Mouse (Mus musculus): ENCODE data around the gene Rac2.
A peak's percentile ranks its signal among the peaks of the same experiment; 100 is the strongest.

The Rac2 gene

DNA sequence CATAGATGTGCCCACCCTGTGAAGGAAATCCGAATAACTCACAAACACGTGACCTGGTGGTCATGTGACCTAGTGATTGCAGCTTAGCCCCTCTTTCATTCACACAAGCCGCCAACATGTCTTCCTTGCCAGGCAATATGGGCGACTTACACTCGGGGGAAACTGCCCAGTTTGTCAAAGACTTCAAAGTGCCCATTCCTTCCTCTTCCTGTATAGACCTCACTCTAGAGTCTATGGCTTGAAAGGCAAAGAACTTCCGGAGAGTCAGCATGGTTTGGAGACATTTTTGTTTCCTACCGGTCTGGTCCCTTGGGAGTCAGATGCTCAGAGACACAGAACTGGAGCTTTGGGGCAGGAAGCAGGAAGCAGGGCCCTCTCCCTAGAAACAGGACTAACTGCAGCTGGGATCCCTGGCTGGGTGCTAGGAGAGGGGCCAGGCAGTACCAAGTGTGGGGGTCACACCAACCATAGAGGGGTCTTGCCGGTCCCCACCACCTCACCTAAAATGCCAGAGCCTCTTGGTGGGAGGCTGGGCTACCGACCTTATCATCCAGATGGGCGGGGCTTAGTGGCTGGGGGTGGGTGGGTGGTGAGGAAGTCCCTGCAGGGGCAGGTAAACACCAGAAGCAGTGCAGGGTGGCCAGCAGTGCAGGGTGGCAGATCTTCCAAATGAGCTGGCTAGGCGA is 43.7 kb downstream of the Rac2 start:
- no peak for ATAC-seq (ENCODE audit: insufficient number of reproducible peaks, low FRiP score, low TSS enrichment)

DNA sequence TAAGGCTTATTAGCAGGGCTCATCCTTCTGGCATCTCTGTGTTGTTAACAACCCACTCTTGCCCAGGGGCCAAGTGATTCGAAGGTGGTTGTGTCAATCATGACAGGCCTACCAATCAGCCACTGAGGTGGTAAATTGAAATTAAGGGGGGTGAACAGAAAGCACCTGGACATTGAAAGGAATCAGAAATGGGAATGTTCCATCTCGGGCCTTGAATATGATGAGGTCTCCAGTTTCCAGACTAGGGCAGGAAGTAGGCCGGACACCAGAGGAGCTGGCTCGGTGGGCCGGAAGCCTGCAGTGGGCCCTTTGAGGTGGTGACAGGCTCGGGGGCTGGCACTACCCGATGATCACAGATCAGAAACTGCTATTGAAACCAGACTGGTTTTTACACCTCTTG is 44.6 kb downstream of the Rac2 start:
- no peak for ATAC-seq (ENCODE audit: insufficient number of reproducible peaks, low FRiP score, low TSS enrichment)

DNA sequence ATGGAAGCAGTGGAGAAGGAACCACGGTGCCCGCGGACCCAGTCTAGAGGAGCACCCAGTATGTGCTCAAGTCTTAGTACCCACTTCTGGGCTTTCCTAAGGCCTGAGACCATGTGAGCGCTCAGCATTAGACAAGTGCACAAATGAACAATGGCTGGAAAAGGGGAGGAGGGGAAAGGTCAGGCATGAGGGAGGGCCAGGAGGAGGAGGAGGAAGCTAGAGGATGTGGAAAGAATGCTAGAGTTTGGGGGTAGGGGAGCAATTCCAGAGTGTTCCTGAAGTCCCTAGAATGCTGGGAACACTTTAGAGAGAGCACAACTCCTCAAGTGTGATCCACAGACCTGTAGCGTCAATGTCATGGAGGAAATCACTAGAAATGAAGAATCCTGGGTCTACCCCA is 48.4 kb downstream of the Rac2 start:
- ATAC-seq (ENCODE audit: insufficient number of reproducible peaks, low FRiP score, low TSS enrichment): no peak

DNA sequence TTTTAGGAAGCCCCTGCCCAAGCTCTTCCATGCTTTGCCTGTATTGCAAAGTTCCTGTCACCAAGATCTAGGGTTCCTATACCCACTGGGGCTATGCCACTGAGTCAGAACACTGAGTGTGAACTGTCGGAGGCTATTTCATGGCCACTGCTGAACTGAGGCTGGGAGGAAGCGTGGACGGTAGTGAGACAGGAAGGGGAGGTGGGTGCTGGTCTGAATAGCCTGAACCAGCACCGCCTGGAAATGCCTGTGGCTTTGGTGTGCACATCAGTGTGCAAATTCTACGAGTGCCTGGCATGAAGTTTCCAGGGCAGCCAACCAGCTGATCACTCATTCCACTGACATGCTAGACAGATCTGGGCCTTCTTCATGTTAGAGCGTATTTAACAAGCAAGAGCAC is 50.7 kb downstream of the Rac2 start:
- no peak for ATAC-seq (ENCODE audit: insufficient number of reproducible peaks, low FRiP score, low TSS enrichment)

DNA sequence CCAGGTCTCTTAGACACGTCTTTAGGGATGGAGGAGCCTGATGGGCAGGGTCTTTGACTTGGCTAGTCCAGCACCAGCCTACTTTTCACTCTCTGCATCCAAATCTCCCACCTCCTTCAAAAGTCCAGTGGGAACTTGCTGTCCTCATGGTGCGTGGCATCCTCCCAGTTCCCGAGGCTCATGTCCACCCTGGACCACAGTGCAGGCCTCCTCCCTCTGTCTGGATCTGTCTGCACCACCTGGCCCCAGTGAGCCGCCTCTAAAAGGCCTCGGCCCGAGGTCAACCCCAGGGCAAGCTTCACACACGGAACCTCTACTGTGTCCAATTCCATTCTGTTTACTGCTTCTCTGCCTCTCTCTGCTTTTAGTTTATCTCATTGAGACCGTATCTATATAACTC is 51.3 kb downstream of the Rac2 start:
- no peak for ATAC-seq (ENCODE audit: insufficient number of reproducible peaks, low FRiP score, low TSS enrichment)

DNA sequence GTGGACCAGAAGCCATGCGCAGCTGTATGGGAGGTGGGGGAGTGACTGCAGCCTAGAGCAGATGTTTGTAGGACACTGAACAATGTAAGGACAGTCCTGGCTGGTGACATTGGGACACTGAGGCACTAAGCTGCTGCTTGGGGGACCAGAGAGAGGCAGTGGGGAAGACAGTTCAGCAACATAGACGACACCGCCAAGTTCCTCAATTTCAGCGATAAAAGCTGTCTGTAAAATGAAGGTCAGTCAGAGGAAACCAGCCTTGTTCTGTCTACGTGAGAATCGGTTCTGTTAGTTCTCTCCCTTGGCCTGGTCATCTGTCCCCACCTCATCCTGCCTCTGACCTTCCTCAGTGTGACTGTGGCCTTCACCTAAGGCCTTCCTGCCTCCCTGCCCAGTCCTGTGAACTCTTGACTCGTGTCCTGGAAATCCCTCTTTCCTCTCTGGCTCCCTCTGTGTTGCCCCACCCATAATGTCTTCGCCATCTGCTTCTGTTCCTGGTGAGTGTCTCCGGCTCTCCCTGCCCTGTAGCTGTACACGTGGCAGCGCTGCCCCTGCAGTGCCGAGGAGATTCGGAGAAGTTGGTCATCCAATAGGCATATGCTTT is 52.4 kb downstream of the Rac2 start:
- ATAC-seq (ENCODE audit: insufficient number of reproducible peaks, low FRiP score, low TSS enrichment): no peak

DNA sequence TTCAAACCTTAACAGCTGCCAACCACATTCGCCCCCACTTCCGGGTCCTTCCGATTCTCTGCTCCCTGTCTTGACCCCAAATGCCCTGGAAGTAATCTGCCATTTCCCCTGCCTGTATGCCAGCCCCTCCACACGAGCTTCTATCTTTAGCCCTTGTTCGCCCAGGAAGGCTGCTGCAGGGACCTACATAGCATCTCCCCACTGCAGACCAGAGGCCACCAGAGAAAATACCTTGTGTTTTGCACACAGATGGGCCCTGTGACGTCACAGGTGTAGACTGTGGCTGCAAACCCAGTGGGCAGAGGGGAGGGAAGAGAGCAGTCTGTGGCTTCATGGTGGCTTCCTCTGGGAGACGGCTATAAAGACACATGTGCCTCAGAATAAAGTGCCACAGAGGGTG is 54.4 kb downstream of the Rac2 start:
- no peak for ATAC-seq (ENCODE audit: insufficient number of reproducible peaks, low FRiP score, low TSS enrichment)

DNA sequence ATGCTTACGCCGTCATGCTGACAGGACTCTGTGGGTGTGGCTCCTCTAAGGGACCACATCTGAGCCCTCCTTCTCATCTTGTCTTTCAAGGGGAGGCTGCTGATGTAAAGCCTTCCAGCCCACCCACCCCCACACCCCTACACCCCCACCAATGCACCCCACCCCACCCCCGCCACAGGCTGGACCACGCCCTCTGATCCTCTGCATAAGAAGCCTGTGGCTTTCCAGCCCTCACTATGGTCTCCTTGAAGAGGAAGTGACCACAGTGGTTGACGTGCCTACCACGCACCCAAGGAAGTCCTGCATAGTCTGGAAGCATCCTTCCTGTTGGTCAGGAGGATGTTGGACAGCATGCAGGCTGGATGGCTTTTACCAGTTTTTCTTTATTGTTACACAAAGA is 56.8 kb downstream of the Rac2 start:
- ATAC-seq (ENCODE audit: insufficient number of reproducible peaks, low FRiP score, low TSS enrichment): no peak

DNA sequence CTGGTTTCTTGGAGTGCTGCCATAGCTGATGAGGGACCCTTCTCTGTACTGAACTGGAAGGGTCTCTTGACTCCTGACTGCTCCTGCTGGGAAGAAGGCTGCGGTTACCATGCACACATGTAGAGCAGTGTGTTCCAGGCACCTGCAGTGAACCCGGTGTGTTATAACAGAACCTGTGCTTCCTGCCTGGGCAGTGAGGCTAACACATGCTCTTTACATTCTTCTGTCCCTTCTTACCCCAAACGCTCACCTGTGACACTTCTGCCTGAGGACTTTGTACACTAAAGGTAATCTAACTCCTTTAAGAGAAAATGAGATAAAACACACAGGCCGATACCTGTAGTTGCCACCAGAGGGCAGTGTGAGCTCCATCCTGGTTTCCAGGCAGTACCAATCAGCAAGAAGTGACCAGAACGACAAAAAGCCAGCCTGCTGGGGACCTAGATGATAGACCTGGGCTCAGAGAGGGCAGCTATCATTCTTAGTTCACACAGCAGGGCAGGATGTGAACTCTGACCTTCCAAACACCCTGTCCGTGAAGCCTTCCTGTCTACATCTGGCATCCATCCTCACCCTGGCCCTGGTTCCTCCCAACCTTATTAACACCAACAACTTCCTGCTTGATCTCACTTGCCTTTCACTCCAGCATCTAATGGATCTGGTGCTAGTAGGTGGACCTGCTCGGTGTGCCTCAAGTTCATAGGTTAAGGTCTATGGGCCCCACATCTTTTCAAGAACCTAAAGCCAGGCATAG is 58.0 kb downstream of the Rac2 start:
- ATAC-seq (ENCODE audit: insufficient number of reproducible peaks, low FRiP score, low TSS enrichment): peak; percentile 56; the same call in 1 of the 2 replicates

DNA sequence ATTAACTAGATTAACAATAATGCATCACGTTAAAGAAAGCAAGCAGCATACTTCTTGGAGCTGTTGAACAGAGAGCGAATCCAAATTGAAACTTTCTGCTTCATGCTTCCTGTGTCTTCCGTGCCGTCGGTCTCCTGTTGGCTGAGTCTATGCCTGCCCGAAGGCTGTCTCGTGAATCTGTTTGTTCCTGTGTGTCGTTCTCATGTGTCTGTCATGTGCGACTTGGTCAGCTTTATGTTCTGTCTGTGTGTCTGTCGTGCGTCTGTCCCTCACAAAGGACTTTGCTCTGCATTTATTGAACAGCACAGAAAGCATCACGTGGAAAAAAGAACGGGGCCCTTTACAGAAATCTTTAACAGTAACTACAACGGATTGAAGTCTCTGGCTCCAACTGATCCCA is 59.6 kb downstream of the Rac2 start:
- ATAC-seq (ENCODE audit: insufficient number of reproducible peaks, low FRiP score, low TSS enrichment): no peak

DNA sequence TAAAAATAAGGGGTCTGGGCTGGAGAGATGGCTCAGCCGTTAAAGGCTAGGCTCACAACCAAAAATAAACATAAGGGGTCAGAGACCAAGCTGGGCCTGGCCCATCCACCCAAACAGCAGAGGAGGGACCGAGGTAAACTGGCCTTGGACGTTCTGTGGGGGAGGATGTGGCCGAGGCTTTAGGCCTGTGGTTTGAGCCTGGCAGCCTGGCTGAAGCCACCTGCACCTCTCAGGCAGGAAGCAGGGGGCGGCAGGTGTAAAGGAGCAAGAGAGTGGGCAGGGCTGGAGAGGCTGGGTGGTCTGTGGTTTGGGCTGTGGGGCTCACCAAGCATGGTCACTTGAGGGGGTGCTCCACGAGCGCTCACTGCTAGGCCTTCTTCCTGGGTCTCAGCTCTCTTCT is 60.6 kb downstream of the Rac2 start:
- no peak for ATAC-seq (ENCODE audit: insufficient number of reproducible peaks, low FRiP score, low TSS enrichment)

DNA sequence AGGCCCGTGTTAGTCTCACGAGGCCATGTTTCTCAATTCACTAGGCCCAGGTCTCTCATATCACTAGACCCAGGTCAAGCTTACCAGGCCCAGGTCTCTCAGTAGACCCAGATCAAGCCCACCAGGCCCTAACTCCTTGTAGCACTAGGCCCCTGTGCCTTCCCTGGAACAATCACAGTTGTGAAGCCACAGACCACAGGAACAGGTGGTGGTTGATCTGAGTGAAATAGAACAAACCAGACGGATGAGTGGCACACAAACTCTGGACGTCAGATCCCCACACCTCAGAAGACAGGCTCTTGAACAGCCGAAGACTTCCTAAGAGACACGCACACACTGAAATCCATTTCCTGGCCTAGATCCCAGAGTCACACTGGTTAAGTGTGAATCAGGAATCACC is 61.8 kb downstream of the Rac2 start:
- no peak for ATAC-seq (ENCODE audit: insufficient number of reproducible peaks, low FRiP score, low TSS enrichment)

DNA sequence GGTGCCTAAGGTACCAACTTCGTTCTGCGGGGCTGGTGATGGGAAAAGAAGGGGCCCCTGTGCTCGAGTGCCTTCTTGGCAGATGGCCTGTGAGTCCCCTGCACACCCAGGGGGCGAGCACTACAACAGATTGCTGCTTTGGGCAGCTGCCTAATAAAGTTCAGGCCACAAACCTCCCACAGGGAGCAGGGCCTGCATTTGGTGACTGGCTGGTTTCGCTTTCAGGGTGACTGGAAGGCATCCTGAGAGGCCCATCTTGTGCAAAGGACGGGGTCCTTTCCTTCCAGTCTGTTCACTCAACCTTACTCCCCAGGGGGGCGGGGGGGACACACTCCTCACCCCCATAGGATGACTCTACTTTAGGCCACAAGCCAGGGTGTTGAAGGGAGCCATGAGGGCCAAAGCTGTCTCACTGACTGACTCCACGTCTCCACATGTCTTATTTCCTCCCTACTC is 62.4 kb downstream of the Rac2 start:
- ATAC-seq (ENCODE audit: insufficient number of reproducible peaks, low FRiP score, low TSS enrichment): no peak

DNA sequence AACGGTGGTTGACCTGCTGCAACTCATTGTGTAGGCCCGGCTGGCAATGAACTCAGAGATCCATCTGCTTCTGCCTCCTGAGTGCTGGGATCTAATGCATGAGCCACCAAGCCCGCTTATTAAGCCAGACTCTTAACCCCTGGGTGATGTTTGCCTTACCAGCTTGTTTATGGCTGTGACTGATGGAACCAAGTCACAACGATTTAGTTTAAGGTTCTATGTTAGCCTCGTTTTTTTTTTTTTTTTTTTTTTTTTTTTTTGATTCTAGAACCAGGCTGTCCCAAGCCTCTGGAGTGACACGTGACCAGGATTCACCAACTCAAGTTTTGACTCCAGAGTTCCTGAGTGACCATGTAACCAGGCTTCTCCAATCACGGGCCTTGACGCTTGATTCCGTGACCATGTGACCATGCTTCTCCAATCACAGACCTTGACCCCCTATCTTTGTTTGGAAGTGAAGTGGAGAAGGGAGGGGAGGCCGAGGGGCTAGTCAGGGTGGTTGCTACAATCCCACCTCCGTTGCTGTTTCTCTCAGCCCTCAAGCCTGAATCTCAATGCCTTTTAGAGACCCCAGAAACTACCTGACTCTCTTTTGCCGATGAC is 63.2 kb downstream of the Rac2 start:
- ATAC-seq (ENCODE audit: insufficient number of reproducible peaks, low FRiP score, low TSS enrichment): no peak

All from cerebellum, adult (tissue).